Mouse (Mus musculus) lung, postnatal 10 days (tissue): ENCODE measurements around the gene Mob3c.

Experiments
- DNase-seq: peaks from one replicate; pipeline ENCODE4 v3.0.0; 2021

Gene Mob3c

GRCm38 (mm10) chr4:115838196-115838595 is 10.3 kb downstream of the Mob3c start:
- DNase-seq: peak; percentile 14

GRCm38 (mm10) chr4:115838696-115839641 is 11.1 kb downstream of the Mob3c start, which contains the start of gene Mknk1:
Gene Mknk1 (plus strand): TSS chr4:115839198.
- DNase-seq: peak; percentile 94

GRCm38 (mm10) chr4:115839956-115840355 is 12.1 kb downstream of the Mob3c start:
- peak; percentile 16 for DNase-seq

GRCm38 (mm10) chr4:115840842-115841241 is 12.9 kb downstream of the Mob3c start:
- DNase-seq: no peak

- peak; percentile 13 for DNase-seq
Measured at GRCm38 (mm10) chr4:115846656-115847055, 18.8 kb downstream of the Mob3c start.

- peak; percentile 15 for DNase-seq
Measured at GRCm38 (mm10) chr4:115847377-115847776, 19.5 kb downstream of the Mob3c start.

- DNase-seq: no peak
Measured at GRCm38 (mm10) chr4:115848083-115848482, 20.2 kb downstream of the Mob3c start.

GRCm38 (mm10) chr4:115848990-115849677 is 21.2 kb downstream of the Mob3c start:
- DNase-seq: no peak

- peak; percentile 11 for DNase-seq
Measured at GRCm38 (mm10) chr4:115850111-115850510, 22.2 kb downstream of the Mob3c start.

- DNase-seq: no peak
Measured at GRCm38 (mm10) chr4:115850631-115851030, 22.7 kb downstream of the Mob3c start.

- peak; percentile 60 for DNase-seq
Measured at GRCm38 (mm10) chr4:115851569-115851968, 23.7 kb downstream of the Mob3c start.

- DNase-seq: peak; percentile 27
Measured at GRCm38 (mm10) chr4:115855100-115855499, 27.2 kb downstream of the Mob3c start.

- no peak for DNase-seq
Measured at GRCm38 (mm10) chr4:115855609-115856008, 27.7 kb downstream of the Mob3c start.

GRCm38 (mm10) chr4:115856282-115856681 is 28.4 kb downstream of the Mob3c start:
- DNase-seq: no peak

- DNase-seq: no peak
Measured at GRCm38 (mm10) chr4:115857293-115857883, 29.5 kb downstream of the Mob3c start.

- DNase-seq: no peak
Measured at GRCm38 (mm10) chr4:115863352-115863751, 35.5 kb downstream of the Mob3c start.

GRCm38 (mm10) chr4:115863880-115864279 is 36.0 kb downstream of the Mob3c start:
- no peak for DNase-seq

GRCm38 (mm10) chr4:115869512-115870210 is 41.8 kb downstream of the Mob3c start:
- no peak for DNase-seq

GRCm38 (mm10) chr4:115873231-115873630 is 45.3 kb downstream of the Mob3c start:
- DNase-seq: no peak

GRCm38 (mm10) chr4:115878216-115878678 is 50.4 kb downstream of the Mob3c start:
- DNase-seq: peak; percentile 27

GRCm38 (mm10) chr4:115878828-115879227 is 50.9 kb downstream of the Mob3c start:
- DNase-seq: no peak

GRCm38 (mm10) chr4:115881183-115881582 is 53.3 kb downstream of the Mob3c start:
- no peak for DNase-seq

GRCm38 (mm10) chr4:115882195-115882594 is 54.3 kb downstream of the Mob3c start:
- DNase-seq: no peak
